Mouse (Mus musculus) neural tube, embryonic 11.5 days (tissue): ENCODE results near the gene Sbno1. TPM values are rescaled to one million over a fixed set of nuclear protein-coding genes. Genes with fewer than 3 reads are reported as not detected.

Experiments used
- ATAC-seq: fragments of 200-750 bp; cut with Nextera tagmentation; 2 replicates; pipeline ENCODE4 v1.8.0; 2017; ENCODE audit warnings: moderate number of reproducible peaks, mild to moderate bottlenecking, moderate TSS enrichment, moderate library complexity; ENCODE audit not compliant: insufficient read depth, low FRiP score, low TSS enrichment
- DNase-seq: peaks from one replicate; pipeline ENCODE4 v3.0.0-alpha.2; 2015; ENCODE audit warnings: low spot score
- H3K27ac ChIP-seq: fragments of 300-500 bp; sonication (generic); 2 replicates; pipeline ENCODE4 v1.5.1; 2014; ENCODE audit warnings: low read depth, mild to moderate bottlenecking, low read length
- H3K27me3 ChIP-seq: fragments of 300-500 bp; sonication (generic); 2 replicates; pipeline ENCODE4 v1.6.1; 2014; ENCODE audit warnings: mild to moderate bottlenecking, low read length, mixed read lengths; ENCODE audit not compliant: control insufficient read depth, insufficient read depth
- H3K36me3 ChIP-seq: fragments of 300-500 bp; sonication (generic); 2 replicates; pipeline ENCODE4 v1.6.1; 2014; ENCODE audit warnings: mild to moderate bottlenecking, low read length, moderate library complexity, mixed read lengths; ENCODE audit not compliant: control insufficient read depth, insufficient read depth
- H3K4me1 ChIP-seq: fragments of 300-500 bp; sonication (generic); 2 replicates; pipeline ENCODE4 v1.6.1; 2014; ENCODE audit warnings: low read length, mixed read lengths; ENCODE audit not compliant: control insufficient read depth, insufficient read depth
- H3K4me2 ChIP-seq: fragments of 300-500 bp; sonication (generic); 2 replicates; pipeline ENCODE4 v1.6.1; 2014; ENCODE audit warnings: low read depth, mild to moderate bottlenecking, moderate library complexity
- H3K4me3 ChIP-seq: fragments of 300-500 bp; sonication (generic); 2 replicates; pipeline ENCODE4 v1.5.1; 2014; ENCODE audit warnings: low read depth, low read length
- H3K9ac ChIP-seq: fragments of 300-500 bp; sonication (generic); 2 replicates; pipeline ENCODE4 v1.6.1; 2014; ENCODE audit warnings: mild to moderate bottlenecking, low read length
- H3K9me3 ChIP-seq: fragments of 300-500 bp; sonication (generic); 2 replicates; pipeline ENCODE4 v1.6.1; 2016; ENCODE audit warnings: low read length; ENCODE audit not compliant: control insufficient read depth
- whole genome bisulfite sequencing: fragments of 180-500 bp; shearing (Covaris S2); extraction: QIAGEN DNeasy Blood & Tissue Kit; methylation state at CpG from one replicate; pipeline ENCODE4 v1.1.7; 2014; 5-methylcytosine and 5-hydroxymethylcytosine counted together
- polyA plus RNA-seq: library from polyadenylated mRNA; unstranded; fragments of >200 nt; fragmentation: Nextera tagmentation; extraction: Ambion mirVana; gene quantifications from 2 replicates; pipeline ENCODE4 v1.2.1, GENCODE M21; 2014

The Sbno1 gene
- polyA plus RNA-seq, 1 experiment from 2014 or later, result 88.2 TPM

DNA sequence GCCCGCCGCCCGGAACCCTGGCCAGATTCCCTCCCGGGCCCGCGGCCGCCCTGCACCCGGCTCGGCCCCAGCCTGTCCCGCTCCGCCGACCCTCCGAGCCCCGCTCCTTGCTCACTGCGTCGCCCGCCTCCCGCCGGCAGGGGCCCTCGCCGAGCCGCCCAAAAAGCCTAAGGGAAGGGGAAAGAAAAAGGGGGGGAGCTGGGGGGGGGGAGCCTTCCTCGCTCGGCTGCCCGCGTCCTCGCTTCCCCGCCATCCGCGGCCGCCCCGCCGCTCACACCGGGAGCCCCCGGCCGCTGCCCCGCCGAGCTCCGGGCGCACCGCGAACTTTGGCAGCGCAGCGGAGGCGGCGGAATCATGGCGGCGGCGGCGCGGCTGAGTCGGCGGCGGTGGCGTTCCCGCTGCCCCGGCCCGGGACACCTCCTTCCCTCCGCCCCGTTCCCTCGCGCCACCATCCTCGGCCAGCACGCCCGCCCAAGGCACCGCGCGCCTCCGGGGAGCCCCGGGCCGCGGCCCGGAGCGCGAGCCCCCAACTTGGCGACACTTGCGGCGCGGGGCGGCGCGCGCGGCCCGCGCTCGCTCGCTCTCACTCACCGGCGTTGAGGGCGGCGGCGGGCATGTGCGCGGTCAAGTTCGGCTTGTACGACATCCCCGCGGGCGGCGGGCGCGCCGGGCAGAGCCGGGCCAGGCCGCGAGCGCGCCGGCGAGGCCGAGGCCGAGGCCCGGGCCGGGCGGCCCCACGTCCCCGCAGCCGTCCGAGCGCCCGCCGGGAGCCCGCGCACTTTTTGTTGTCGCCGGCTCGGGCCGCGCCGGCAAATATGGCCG lies 71.9 kb downstream of the Sbno1 start:
- peaks cover 6% of the 10 kb centered on the region for H3K36me3 ChIP-seq
- no peaks in the 10 kb centered on the region for H3K27me3 ChIP-seq
- WGBS, result under 1% methylated on average over 82 of the region's 132 CpGs
- no peaks in the 10 kb centered on the region for H3K9me3 ChIP-seq
- peak overlapping the region; percentile 93 for H3K4me3 ChIP-seq
- peak overlapping the region; percentile 67 for H3K4me2 ChIP-seq
- peaks cover 15% of the 10 kb centered on the region; the same call in 1 of the 2 replicates for H3K4me1 ChIP-seq
- peak; percentile 81 for DNase-seq
- peak overlapping the region; percentile 100 for H3K9ac ChIP-seq
- peak overlapping the region; percentile 99 for H3K27ac ChIP-seq
- ATAC-seq, result 0 out of 2 replicates have a peak, but pooled peaks have one; percentile 0

DNA sequence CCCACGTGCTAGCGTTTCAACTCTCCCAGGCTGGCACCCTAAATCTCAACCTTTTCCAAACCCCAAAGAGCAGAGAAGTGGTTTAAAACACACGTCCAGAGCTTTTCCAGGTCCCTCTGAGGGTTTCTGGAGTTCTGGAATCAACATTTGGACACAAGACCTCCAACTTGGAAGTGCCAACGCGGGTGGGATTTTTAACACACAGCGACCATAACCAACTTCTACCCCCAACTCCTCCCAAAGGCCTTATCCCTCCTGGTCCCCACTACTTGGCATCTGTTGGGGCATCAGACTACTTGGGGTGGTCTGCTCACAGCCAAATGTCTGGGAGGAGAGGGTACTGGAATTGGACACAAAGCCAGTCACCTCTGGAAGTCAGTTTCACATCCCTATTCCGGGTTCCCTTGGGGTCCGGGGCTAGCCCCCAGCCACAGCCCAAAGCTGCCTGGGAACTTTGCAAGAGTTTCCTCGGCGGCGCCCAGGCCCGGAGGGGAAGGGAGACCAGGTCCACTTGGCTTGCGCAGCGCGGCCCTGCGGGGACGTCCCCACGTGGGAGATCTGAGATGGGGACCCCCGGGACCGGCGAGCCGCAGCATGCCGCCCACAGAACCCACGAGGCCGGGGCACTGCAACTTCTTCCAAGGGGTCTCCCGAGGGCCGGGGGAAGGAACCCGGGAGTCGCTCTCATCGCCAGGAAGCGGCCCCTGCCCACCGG lies 72.6 kb downstream of the Sbno1 start:
- 0% methylated on average over 31 of the region's 32 CpGs for WGBS
- Histone ChIP-seq H3K9ac (peak overlapping the region; percentile 100), H3K27me3 (no peaks in the 10 kb centered on the region), H3K27ac (peak overlapping the region; percentile 99), H3K9me3 (no peaks in the 10 kb centered on the region), H3K4me2 (peak overlapping the region; percentile 67), H3K36me3 (peaks cover 11% of the 10 kb centered on the region), H3K4me3 (peak overlapping the region; percentile 93), H3K4me1 (peaks cover 15% of the 10 kb centered on the region; the same call in 1 of the 2 replicates)
- DNase-seq, result peak; percentile 58
- ATAC-seq, result no peak

DNA sequence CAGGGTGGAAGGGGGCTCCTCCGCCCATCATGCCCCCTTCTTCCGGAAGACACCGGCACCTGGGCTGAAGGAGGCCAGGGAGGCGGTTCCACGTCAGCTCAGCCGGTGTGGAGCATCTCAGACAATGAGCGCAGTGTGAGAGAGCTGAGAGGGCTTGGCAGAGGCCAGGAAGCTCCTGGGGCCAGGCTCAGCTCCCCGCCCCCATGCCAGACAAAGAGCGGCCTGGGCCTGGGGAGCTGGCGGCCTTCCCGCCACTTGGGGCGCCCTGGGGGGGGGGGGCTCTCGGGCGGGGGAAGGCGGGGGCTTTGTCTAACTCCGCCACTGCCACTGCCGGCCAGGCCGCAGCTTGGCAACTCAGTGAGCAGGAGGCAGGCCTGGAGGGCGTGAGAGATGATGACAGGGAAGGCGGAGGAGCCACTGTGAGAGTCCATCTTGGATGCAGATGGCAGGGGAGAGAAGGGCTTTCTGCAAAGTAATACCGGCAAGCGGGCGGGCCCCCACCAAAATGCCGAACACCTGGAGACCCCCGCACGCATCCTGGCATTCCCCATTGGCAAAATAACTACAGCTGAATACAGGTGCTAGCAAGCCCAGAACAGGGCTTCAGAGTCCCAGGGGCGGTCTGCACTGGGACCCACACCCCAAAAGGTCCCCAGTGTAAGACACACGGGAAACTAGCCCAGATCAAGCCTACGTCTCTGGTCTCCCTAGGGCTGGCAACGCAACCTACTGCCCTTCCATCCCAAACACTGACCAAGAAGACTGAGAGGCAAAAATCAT lies 73.5 kb downstream of the Sbno1 start:
- peak overlapping the region; percentile 93 for H3K4me3 ChIP-seq
- WGBS, result under 1% methylated on average over 22 of the region's 30 CpGs
- no peaks in the 10 kb centered on the region for H3K27me3 ChIP-seq
- H3K27ac ChIP-seq, result peak overlapping the region; percentile 99
- peak; percentile 93 for DNase-seq
- peaks cover 14% of the 10 kb centered on the region for H3K36me3 ChIP-seq
- peak overlapping the region; percentile 67 for H3K4me2 ChIP-seq
- peak; percentile 89 for ATAC-seq
- H3K9ac ChIP-seq, result peak overlapping the region; percentile 100
- no peaks in the 10 kb centered on the region for H3K9me3 ChIP-seq
- peaks cover 15% of the 10 kb centered on the region; the same call in 1 of the 2 replicates for H3K4me1 ChIP-seq

GRCm38 (mm10) chr5:124351604-124352003 lies 74.2 kb downstream of the Sbno1 start:
- 36% methylated on average over 3 of the region's 3 CpGs for WGBS
- DNase-seq, result no peak
- peak; percentile 4 for ATAC-seq
- H3K4me1 ChIP-seq, result peaks cover 15% of the 10 kb centered on the region; the same call in 1 of the 2 replicates
- no peaks in the 10 kb centered on the region for H3K9me3 ChIP-seq
- H3K27me3 ChIP-seq, result no peaks in the 10 kb centered on the region
- H3K36me3 ChIP-seq, result peaks cover 18% of the 10 kb centered on the region
- H3K4me2 ChIP-seq, result peak overlapping the region; percentile 67
- peak overlapping the region; percentile 99 for H3K27ac ChIP-seq
- peak overlapping the region; percentile 100 for H3K9ac ChIP-seq
- H3K4me3 ChIP-seq, result peak overlapping the region; percentile 93

DNA sequence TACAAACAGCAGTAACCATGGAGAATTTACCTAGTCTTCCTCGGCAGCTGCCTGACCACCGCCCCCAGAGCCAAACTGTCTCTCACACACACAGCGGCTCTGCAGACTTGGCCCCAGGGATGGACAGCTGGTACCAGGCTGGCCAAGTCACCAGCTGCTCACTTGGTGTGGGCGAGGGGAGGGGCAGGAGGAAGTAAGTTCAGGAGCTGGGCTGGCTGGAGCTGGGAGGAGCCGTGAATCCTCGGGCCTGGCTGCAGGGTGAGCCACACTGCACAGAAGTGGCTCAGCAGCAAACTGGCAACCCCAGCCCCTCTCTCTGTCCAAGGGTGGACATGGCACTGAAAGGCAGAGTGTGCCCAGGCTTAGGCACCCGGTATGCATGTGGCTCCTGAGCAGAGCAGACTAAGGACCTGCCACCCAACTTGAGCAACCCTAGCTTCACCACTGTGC lies 74.7 kb downstream of the Sbno1 start:
- 14% methylated on average over 7 of the region's 7 CpGs for WGBS
- H3K9me3 ChIP-seq, result no peaks in the 10 kb centered on the region
- H3K4me1 ChIP-seq, result peaks cover 15% of the 10 kb centered on the region; the same call in 1 of the 2 replicates
- DNase-seq, result peak; percentile 86
- peak overlapping the region; percentile 100 for H3K9ac ChIP-seq
- H3K36me3 ChIP-seq, result peaks cover 18% of the 10 kb centered on the region
- H3K4me3 ChIP-seq, result peak overlapping the region; percentile 93
- peak overlapping the region; percentile 99 for H3K27ac ChIP-seq
- ATAC-seq, result peak; percentile 69
- peak overlapping the region; percentile 67 for H3K4me2 ChIP-seq
- no peaks in the 10 kb centered on the region for H3K27me3 ChIP-seq

DNA sequence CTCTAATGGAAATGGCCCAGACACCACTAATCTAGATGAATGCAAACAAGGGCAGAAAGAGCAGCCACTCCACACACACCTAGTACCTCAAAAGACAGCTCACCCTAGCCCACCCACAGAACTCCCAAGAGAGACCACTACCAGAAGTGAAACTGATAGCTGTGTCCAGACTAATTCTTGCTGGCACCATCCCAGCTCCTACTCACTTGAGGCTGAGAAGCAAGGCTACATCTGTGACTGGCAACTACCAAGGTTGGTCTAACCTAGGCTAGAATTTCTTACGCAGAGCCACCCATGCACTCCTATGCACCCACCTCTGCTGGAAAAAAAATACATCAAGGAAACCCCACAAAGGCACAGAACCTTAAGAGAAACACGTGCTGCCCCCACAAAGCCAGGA lies 75.5 kb downstream of the Sbno1 start:
- DNase-seq (no peak), ATAC-seq (no peak)
- H3K27me3 ChIP-seq, result no peaks in the 10 kb centered on the region
- peaks cover 15% of the 10 kb centered on the region; the same call in 1 of the 2 replicates for H3K4me1 ChIP-seq
- peaks cover 18% of the 10 kb centered on the region for H3K36me3 ChIP-seq
- peak overlapping the region; percentile 67 for H3K4me2 ChIP-seq
- no peaks in the 10 kb centered on the region for H3K9me3 ChIP-seq
- H3K27ac ChIP-seq, result peak overlapping the region; percentile 99
- WGBS, result 89% methylated on average over 2 of the region's 2 CpGs
- H3K4me3 ChIP-seq, result peak overlapping the region; percentile 93
- H3K9ac ChIP-seq, result peak overlapping the region; percentile 100

GRCm38 (mm10) chr5:124349196-124349595 lies 76.6 kb downstream of the Sbno1 start:
- peaks cover 15% of the 10 kb centered on the region; the same call in 1 of the 2 replicates for H3K4me1 ChIP-seq
- H3K9ac ChIP-seq, result no peak overlapping the region; the same call in 1 of the 2 replicates
- no peak overlapping the region for H3K4me3 ChIP-seq
- H3K4me2 ChIP-seq, result no peak overlapping the region
- peaks cover 18% of the 10 kb centered on the region for H3K36me3 ChIP-seq
- DNase-seq, result no peak
- 99% methylated on average over 17 of the region's 17 CpGs for WGBS
- H3K9me3 ChIP-seq, result no peaks in the 10 kb centered on the region
- H3K27me3 ChIP-seq, result no peaks in the 10 kb centered on the region
- ATAC-seq, result no peak
- H3K27ac ChIP-seq, result peak overlapping the region; percentile 46; the same call in 1 of the 2 replicates

GRCm38 (mm10) chr5:124342897-124343296 lies 82.9 kb downstream of the Sbno1 start:
- Histone ChIP-seq H3K9me3 (no peaks in the 10 kb centered on the region), H3K27me3 (no peaks in the 10 kb centered on the region), H3K4me3 (no peak overlapping the region), H3K36me3 (peaks cover 5% of the 10 kb centered on the region), H3K9ac (no peak overlapping the region), H3K4me1 (no peaks in the 10 kb centered on the region), H3K4me2 (no peak overlapping the region), H3K27ac (no peak overlapping the region)
- 83% methylated on average over 8 of the region's 8 CpGs for WGBS
- DNase-seq (no peak), ATAC-seq (no peak)
